Mouse (Mus musculus): ENCODE results near the gene Tet2. TPM values are rescaled to one million over a fixed set of nuclear protein-coding genes. Genes with fewer than 3 reads are reported as not detected.
"Not testable (repeated sequence)": the region's sequence is repeated elsewhere in the genome, so short reads cannot be mapped to it uniquely, and the experiment has no call there.

The Tet2 gene
- total RNA-seq, 2 experiments from 2014 or later: 62.0 to 68.6 TPM

DNA sequence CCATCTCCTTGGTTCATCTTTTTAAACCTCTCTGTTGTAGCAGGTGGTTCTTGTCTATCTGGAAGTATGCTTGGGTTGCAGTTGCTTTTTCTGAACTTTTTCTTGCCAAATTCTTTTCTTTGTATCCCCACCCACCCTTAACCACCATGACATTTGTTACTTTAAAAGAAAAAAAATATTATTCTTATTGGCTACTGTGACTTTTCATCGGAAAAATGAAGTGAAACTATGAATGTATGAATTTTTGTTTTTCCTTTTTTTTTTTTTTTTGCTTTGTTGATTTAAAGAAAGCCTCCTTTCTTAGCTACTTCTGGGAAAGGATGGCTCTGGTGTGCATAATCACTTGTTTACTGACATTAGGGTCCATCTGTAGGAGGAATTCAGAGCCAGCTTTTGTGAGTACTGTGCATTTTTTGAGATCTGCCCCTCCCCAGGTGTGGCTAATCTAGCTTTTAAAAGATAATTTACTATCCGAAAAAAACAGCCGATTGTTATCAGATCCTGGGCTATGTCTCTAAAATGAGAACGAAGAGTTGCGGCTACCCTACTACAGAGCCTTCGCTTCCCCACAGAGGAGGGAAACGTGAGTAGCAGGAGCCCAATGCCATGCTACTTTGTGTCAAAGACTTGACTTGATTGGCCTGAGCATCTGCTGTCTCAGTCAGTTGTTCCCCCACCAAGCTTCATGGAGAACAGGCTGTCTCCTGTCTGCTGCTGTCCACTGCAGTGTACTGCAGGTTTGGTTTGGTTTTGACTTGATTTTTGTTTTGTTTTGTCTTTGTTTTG is 4.6 kb upstream of the Tet2 start:
- no peak for DNase-seq
- intact Hi-C loops (cut with DNase I): loop anchor here (10.0 kb wide), 1 partner anchor 235 kb away; the partner anchor contains the start of gene Ppa2

- DNase-seq: no peak
- intact Hi-C loops (cut with DNase I): loop anchor here (10.0 kb wide), 1 partner anchor 234 kb away; the partner anchor contains the start of gene Ppa2
These were observed 3.7 kb upstream of the Tet2 start for GRCm38 (mm10) chr3:133548613-133549012.

GRCm38 (mm10) chr3:133546790-133547189 is 1.9 kb upstream of the Tet2 start:
- no peak for DNase-seq
- intact Hi-C loops (cut with DNase I): loop anchor here (10.0 kb wide), 1 partner anchor 232 kb away; the partner anchor contains the start of gene Ppa2

GRCm38 (mm10) chr3:133545304-133545666 is 346 bp upstream of the Tet2 start:
- DNase-seq: no peak
- intact Hi-C loops (cut with DNase I): loop anchor here (10.0 kb wide), 1 partner anchor 230 kb away; the partner anchor contains the start of gene Ppa2

DNA sequence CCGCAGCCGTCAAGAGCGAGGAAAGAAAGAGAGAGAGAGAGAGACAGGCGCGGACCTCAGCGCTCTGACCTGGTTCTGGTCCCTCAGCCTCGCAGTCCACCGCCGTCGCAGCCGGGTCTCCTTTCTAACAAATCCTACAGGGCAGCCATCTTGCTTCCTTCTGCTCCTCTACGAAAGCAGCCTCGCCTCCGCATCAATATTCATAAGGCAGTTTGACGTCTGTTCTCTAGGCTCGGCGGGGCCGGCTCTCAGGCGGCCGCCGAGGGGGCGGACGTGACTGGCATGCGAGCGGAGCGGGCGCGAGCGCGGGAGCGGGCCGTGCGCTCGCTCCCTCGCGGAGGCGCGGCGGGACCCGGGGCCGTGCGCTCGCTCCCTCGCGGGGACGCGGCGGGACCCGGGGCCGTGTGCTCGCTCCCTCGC is 798 bp downstream of the Tet2 start:
- intact Hi-C loops (cut with DNase I): loop anchor here (10.0 kb wide), 1 partner anchor 229 kb away; the partner anchor contains the start of gene Ppa2
- peak; percentile 87 for DNase-seq

- intact Hi-C loops (cut with DNase I): loop anchor here (10.0 kb wide), 1 partner anchor 229 kb away; the partner anchor contains the start of gene Ppa2
- peak; percentile 58 for DNase-seq
These were observed 1.6 kb downstream of the Tet2 start for GRCm38 (mm10) chr3:133543101-133544020.

DNA sequence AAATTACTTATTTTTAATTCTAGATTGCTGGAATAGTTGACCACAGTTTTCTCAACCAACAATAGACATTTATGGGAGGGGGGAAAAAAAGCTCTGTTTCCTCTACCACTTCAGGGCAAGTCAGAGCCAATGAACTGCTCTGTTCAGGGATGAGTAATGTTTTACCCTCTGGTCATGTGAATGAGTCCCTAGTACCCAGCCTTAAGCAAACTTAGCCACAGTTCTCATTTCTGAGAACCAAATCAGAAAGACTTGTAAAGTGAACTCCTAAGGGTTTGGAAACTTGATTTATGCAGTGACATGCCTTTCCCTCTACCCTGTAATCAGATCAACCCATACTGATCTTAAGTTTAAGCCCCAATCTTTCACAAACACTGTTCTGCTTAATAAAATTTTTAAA is 2.9 kb downstream of the Tet2 start:
- no peak for DNase-seq
- intact Hi-C loops (cut with DNase I): loop anchor here (10.0 kb wide), 1 partner anchor 227 kb away; the partner anchor contains the start of gene Ppa2

GRCm38 (mm10) chr3:133541000-133541399 is 3.9 kb downstream of the Tet2 start:
- intact Hi-C loops (cut with DNase I): loop anchor here (10.0 kb wide), 1 partner anchor 226 kb away; the partner anchor contains the start of gene Ppa2
- no peak for DNase-seq

- intact Hi-C loops (cut with DNase I): loop anchor here (10.0 kb wide), 1 partner anchor 225 kb away; the partner anchor contains the start of gene Ppa2
- peak; percentile 12 for DNase-seq
These were observed 4.9 kb downstream of the Tet2 start for GRCm38 (mm10) chr3:133539991-133540390.

DNA sequence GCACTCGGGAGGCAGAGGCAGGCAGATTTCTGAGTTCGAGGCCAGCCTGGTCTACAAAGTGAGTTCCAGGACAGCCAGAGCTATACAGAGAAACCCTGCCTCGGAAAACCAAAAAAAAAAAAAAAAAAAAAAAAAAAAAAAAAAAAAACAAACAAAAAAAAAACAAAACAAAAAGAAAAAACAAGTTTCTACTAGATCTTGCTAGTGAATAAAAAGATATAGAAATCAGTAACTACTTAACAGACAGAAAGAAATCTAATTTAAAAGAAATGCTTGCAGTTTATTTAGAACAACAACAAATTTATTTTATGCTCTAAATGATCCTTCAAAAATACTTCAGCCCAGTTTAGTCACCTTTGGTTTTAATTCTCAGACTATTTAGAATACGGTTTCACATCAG is 6.4 kb downstream of the Tet2 start:
- intact Hi-C loops (cut with DNase I); DNase-seq: not testable (repeated sequence)

DNA sequence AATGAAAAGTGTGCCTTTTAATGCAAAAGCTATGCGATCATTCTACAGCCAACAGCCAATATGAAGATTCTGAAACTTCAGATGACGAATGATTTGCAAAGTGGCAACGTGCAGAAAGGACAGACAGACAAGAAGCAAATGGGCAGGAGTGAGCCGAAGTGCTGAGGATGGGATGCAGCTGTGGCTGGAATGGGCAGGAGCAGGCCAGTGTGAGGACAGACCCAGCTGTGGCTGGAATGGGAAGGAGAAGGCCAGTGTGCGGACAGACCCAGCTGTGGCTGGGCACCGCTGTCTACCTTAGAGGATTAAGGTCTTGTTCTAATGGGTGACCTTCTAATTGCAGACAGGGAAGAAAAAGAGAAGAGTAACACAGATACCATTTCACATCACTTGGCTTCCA is 9.3 kb downstream of the Tet2 start:
- intact Hi-C loops (cut with DNase I): no loop called here
- DNase-seq: no peak

- no peak for DNase-seq
- intact Hi-C loops (cut with DNase I): no loop called here
These were observed 10.9 kb downstream of the Tet2 start for GRCm38 (mm10) chr3:133534066-133534465.

DNA sequence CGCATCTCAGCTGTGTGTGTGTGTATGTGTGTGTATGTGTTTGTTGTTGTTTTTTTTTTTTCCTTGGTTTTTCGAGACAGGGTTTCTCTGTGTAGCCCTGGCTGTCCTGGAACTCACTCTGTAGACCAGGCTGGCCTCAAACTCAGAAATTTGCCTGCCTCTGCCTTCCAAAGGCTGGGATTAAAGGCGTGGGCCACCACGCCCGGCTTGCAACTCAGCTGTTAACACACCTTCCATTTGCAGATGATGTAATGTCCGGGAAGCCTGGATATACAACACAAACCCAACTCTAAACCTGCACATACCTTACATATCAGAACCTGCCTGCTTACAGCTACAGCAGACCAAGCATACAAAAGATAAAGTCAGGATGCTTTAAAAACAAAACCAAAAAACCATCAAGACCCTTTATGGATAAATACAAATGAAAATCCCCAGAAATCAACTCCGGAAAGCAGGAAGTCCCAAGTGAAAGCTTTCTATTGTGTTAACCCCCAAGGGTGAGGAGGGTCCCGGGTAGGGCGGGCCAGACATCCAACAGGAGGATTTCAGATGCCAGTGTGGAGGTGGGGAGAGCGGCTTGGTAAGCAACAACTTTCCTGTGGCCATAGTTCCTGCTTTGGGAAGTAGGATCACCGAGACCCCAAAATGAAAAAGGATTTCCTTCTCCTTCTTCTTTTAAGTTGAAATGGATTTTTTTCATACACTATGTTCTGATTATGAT is 11.5 kb downstream of the Tet2 start:
- no peak for DNase-seq
- intact Hi-C loops (cut with DNase I): no loop called here

DNA sequence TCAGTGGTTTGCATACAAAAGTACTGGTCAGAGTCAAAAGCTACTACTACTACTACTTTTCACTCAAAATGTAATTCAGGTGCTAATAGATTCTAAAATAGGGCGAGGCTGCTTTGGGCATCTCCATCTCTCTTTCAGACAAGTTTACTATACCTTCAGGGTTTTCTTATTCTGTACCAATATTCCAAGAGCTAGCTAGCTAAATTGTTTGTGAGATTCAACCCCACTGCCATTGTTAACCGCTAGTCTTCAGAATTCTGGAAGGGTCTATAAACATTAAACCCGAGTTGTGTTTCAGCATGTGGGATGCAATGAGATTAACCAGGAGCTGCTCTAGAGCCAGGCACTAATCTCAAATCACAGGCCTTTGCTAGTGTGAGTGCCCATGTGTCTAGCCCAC is 12.1 kb downstream of the Tet2 start:
- intact Hi-C loops (cut with DNase I): no loop called here
- no peak for DNase-seq

GRCm38 (mm10) chr3:133532252-133532651 is 12.7 kb downstream of the Tet2 start:
- DNase-seq: no peak
- intact Hi-C loops (cut with DNase I): no loop called here

DNA sequence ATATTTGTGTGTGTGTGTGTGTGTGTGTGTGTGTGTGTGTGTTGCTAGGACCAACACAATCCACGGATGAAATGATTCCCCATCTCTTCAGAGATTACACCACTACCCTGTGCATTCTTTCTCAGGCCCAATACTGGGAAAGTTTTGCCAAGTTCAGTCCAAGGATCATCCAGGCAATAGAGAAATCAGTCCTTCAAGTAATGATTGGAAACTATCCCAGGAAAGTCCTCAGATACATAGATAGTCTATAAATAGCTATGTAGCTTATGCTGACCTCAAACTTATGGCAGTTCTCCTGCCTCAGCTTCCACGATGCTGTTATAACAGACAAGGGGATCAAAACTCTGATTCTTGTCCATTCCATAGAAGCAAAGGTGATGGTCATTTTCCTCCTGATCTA is 13.8 kb downstream of the Tet2 start:
- intact Hi-C loops (cut with DNase I): no loop called here
- no peak for DNase-seq

DNA sequence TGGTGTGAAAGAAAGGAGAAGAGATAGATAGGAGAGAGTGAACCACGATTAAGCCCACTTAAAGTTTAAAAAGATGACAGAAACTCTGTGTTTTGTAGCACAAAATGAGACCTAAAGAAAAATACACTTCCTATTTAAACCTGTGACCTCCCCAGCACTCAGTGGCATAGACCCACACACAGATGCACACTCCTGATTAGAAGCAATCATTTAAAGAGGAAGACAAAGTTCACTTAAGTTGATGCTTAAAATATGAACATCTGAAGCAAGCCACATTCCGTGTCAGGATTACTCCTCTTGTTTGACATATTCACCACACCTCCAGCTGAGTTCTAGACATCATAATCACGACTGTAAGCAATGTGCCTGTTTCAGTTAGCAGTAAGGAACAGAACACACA is 14.3 kb downstream of the Tet2 start:
- intact Hi-C loops (cut with DNase I): no loop called here
- DNase-seq: no peak

DNA sequence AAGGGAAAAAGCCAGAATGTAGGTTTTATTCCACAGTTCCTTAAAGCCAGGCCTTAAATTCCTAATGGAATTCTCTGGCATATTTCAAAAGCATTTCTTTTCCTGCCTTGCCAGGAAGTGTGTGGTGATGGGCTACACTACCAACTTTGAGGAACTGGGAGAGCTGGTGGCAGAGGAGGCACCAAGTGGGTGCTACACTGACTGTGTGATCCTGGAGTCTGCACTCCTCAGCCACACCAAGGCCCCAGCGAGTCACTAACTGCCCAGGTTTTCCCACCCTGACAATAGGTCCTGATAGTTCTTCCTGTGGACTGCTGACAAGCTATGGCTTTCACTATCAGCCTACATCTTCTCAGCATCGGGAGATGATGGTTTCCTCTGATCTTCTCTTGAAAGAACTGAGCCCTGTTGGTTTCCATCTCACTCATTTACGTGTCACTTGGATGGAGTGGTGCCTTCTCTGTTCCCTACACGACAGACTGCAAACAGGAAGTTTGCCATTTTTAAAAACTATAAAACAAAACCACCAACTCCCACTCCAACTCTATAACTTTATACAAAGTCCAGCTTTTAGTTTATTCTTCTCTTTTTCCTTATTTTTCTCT is 18.7 kb downstream of the Tet2 start:
- intact Hi-C loops (cut with DNase I): no loop called here
- DNase-seq: no peak

GRCm38 (mm10) chr3:133525578-133525977 is 19.4 kb downstream of the Tet2 start:
- intact Hi-C loops (cut with DNase I): no loop called here
- no peak for DNase-seq

Measured in left cerebral cortex, postnatal 4 days (tissue).